ENCODE assay signal across 22 mouse cellular contexts in genomic region chr2:57199046-57199445, GRCm38 (mm10). TPM values are rescaled to one million over a fixed set of nuclear protein-coding genes. Genes with fewer than 3 reads are reported as not detected.
DNase-seq lines count a peak whose midpoint lies in the region; ATAC-seq and TF ChIP-seq lines count a peak whose summit lies in the region.
"Had no signal": no experiment of that assay in that cellular context is flagged by ENCODE, and none has a peak within 500 bp of the region (broad histone marks: within the 10 kb centered on the region; RNA-seq: fewer than 3 reads in every experiment).

No protein-coding gene starts in this region.

- DNase-seq in gastrocnemius, adult 2 months, result no peak
- DNase-seq in gastrocnemius, postnatal 4 days (ENCODE audit: low spot score in 2 of 2), result no peak
- no peak for DNase-seq in G1E (ENCODE audit: low spot score)
- no peak for DNase-seq in natural killer cell, adult 2 months (ENCODE audit: low spot score in 2 of 2)
- DNase-seq: adrenal gland, adult 2 months; adrenal gland, postnatal 10 days; adrenal gland, postnatal 25 days; B cell, adult 2 months; cerebellum, adult 11 months; cerebellum, adult 18-20 months; cerebellum, adult 8-10 months; cerebellum, adult 9-11 months; cerebellum, postnatal 14 days; cerebellum, postnatal 36 days; forebrain, postnatal 0 days had no signal

- 90% methylated on average over 3 of the region's 3 CpGs for WGBS in kidney, embryonic 14.5 days

- intact Hi-C loops in gastrocnemius, adult 2 months (cut with DNase I), result no loop called here

- peak overlapping the region; percentile 25; the same call in 1 of the 2 replicates for H3K27ac ChIP-seq in gastrocnemius, adult 2 months
- no peak overlapping the region for H3K27ac ChIP-seq in kidney, embryonic 14.5 days (ENCODE audit: low read depth, low read length)
- H3K27ac ChIP-seq: embryonic facial prominence, embryonic 10.5 days; embryonic facial prominence, embryonic 12.5 days; forebrain, embryonic 13.5 days; forebrain, embryonic 15.5 days had no signal

- H3K4me3 ChIP-seq in gastrocnemius, adult 2 months, result no peak overlapping the region
- no peak overlapping the region for H3K4me3 ChIP-seq in G1E (ENCODE audit: low read depth, low read length)
- H3K4me3 ChIP-seq in kidney, embryonic 14.5 days (ENCODE audit: low read length), result no peak overlapping the region
- H3K4me3 ChIP-seq: embryonic facial prominence, embryonic 10.5 days; embryonic facial prominence, embryonic 12.5 days; forebrain, embryonic 13.5 days; forebrain, embryonic 15.5 days had no signal

- H3K36me3 ChIP-seq in G1E (replicated peaks), result no peaks in the 10 kb centered on the region
- no peaks in the 10 kb centered on the region for H3K36me3 ChIP-seq in kidney, embryonic 14.5 days (ENCODE audit: control insufficient read depth, insufficient read depth, low read length)
- H3K36me3 ChIP-seq: embryonic facial prominence, embryonic 10.5 days; embryonic facial prominence, embryonic 12.5 days; forebrain, embryonic 15.5 days had no signal

- H3K27me3 ChIP-seq in G1E (ENCODE audit: insufficient read depth, low read length), result no peaks in the 10 kb centered on the region
- H3K27me3 ChIP-seq in kidney, embryonic 14.5 days (ENCODE audit: control insufficient read depth, insufficient read depth, low read length), result no peaks in the 10 kb centered on the region
- H3K27me3 ChIP-seq: embryonic facial prominence, embryonic 12.5 days; forebrain, embryonic 13.5 days; forebrain, embryonic 15.5 days had no signal

- ATAC-seq in G1E (ENCODE audit: extremely low read depth, insufficient number of reproducible peaks, low FRiP score, poor library complexity, severe bottlenecking), result peak; percentile 81
- peak; percentile 52; the same call in 1 of the 2 replicates for ATAC-seq in common myeloid progenitor, adult 5-6 weeks (replicated peaks; ENCODE audit: low read depth, poor library complexity, severe bottlenecking)
- peak; percentile 78 for ATAC-seq in megakaryocyte-erythroid progenitor cell, adult 5-6 weeks (replicated peaks; ENCODE audit: low FRiP score, low TSS enrichment, poor library complexity, severe bottlenecking)
- no peak for ATAC-seq in kidney, embryonic 14.5 days (ENCODE audit: low FRiP score, low TSS enrichment)
- ATAC-seq: forebrain, embryonic 13.5 days; forebrain, embryonic 15.5 days; forebrain, postnatal 0 days had no signal

- no peaks in the 10 kb centered on the region for H3K9me3 ChIP-seq in G1E (replicated peaks)
- H3K9me3 ChIP-seq in kidney, embryonic 14.5 days (ENCODE audit: control insufficient read depth, low read length), result no peaks in the 10 kb centered on the region
- H3K9me3 ChIP-seq: embryonic facial prominence, embryonic 10.5 days; embryonic facial prominence, embryonic 12.5 days; forebrain, embryonic 13.5 days; forebrain, embryonic 15.5 days had no signal

- H3K4me1 ChIP-seq in G1E (ENCODE audit: insufficient read depth, low read depth, low read length), result peaks cover 31% of the 10 kb centered on the region
- H3K4me1 ChIP-seq in kidney, embryonic 14.5 days (ENCODE audit: control insufficient read depth, insufficient read depth, low read length), result no peaks in the 10 kb centered on the region
- H3K4me1 ChIP-seq: embryonic facial prominence, embryonic 10.5 days; embryonic facial prominence, embryonic 12.5 days; forebrain, embryonic 13.5 days; forebrain, embryonic 15.5 days had no signal

- H3K9ac ChIP-seq in kidney, embryonic 14.5 days (ENCODE audit: low read depth, low read length), result no peak overlapping the region
- H3K9ac ChIP-seq: embryonic facial prominence, embryonic 12.5 days; forebrain, embryonic 13.5 days; forebrain, embryonic 15.5 days; forebrain, postnatal 0 days had no signal

- no peak overlapping the region for H3K4me2 ChIP-seq in kidney, embryonic 14.5 days (replicated peaks; ENCODE audit: low read depth, low read length)
- H3K4me2 ChIP-seq: embryonic facial prominence, embryonic 12.5 days; forebrain, embryonic 13.5 days; forebrain, embryonic 15.5 days had no signal

- no peak for TF ChIP-seq CTCF in gastrocnemius, adult 2 months (IDR thresholded peaks at IDR 0.05)
- TF ChIP-seq CTCF in G1E (IDR thresholded peaks at IDR 0.05; ENCODE audit: low read depth, low read length), result no peak

RNA-seq across cellular contexts. Expression of gene Gpd2, which starts 38.4 kb away (rescaled TPM):
- 100 to 1,000 TPM; 155 to 233 TPM for total RNA-seq in gastrocnemius, adult 2 months (2021)
- total RNA-seq in gastrocnemius, postnatal 4 days (2021), result 10 to 100 TPM; 43.6 to 57.0 TPM
- 31.7 and 33.3 TPM in 2 replicates for total RNA-seq in G1E (2014; fragmentation: Nextera tagmentation)
- 37.0 and 42.0 TPM in 2 replicates for total RNA-seq in G1E (2017)
- polyA plus RNA-seq in G1E (2012), result 6.1 and 6.2 TPM in 2 replicates
- 24.2 and 29.2 TPM in 2 replicates for total RNA-seq in common myeloid progenitor, adult 5-6 weeks (2017)
- 28.9 and 32.5 TPM in 2 replicates for total RNA-seq in megakaryocyte-erythroid progenitor cell, adult 5-6 weeks (2014; fragmentation: Nextera tagmentation)
- 19.1 and 24.6 TPM in 2 replicates for total RNA-seq in megakaryocyte-erythroid progenitor cell, adult 5-6 weeks (2017)
- 12.0 and 19.7 TPM in 2 replicates for polyA plus RNA-seq in kidney, embryonic 14.5 days (2014; fragmentation: Nextera tagmentation; extraction: Ambion mirVana)
